10 mouse cellular contexts compared by ENCODE assay signal in the genomic region with DNA sequence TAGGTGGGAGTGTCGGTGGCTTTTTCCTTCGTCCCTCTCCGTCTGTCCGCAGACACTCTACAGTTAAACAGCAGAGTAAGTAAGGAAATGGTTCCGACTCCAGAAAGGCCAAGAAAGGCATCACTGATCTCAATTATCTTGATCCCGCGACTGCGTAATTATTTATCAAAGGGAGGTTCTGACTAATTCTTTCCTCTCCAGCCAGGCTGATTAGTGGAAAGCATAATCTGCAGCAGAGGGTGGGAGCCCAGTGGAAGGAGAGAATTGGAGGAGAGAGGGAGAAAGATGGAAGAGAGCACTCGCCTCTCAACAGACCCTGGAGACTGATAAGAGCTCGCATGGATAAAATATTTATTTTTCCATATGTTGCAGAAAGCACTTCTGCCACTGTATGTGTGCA.
DNase-seq lines count a peak whose midpoint lies in the region; ATAC-seq and TF ChIP-seq lines count a peak whose summit lies in the region.
"Had no signal": no experiment of that assay in that cellular context is flagged by ENCODE, and none has a peak within 500 bp of the region (broad histone marks: within the 10 kb centered on the region; RNA-seq: fewer than 3 reads in every experiment).

No protein-coding gene starts in this region.

- no peak for TF ChIP-seq POLR2A in ES-Bruce4 (IDR thresholded peaks at IDR 0.05; ENCODE audit: insufficient read depth, low read length)

- H3K4me2 ChIP-seq in heart, embryonic 12.5 days, result no peak overlapping the region
- no peak overlapping the region for H3K4me2 ChIP-seq in embryonic facial prominence, embryonic 13.5 days
- H3K4me2 ChIP-seq in hindbrain, embryonic 15.5 days, result no peak overlapping the region

- ATAC-seq in heart, embryonic 12.5 days (ENCODE audit: insufficient number of reproducible peaks, low FRiP score), result no peak
- no peak for ATAC-seq in embryonic facial prominence, embryonic 13.5 days (ENCODE audit: insufficient number of reproducible peaks, insufficient read depth, low FRiP score, low TSS enrichment, low read depth)
- ATAC-seq in hindbrain, embryonic 15.5 days (ENCODE audit: low FRiP score, low read depth), result no peak
- ATAC-seq in activated CD4-positive, CD25-positive, alpha-beta regulatory T cell, adult 4 months, result no peak

- H3K36me3 ChIP-seq in heart, embryonic 12.5 days, result 0 out of 2 replicates have a peak, but pooled peaks cover 2% of the 10 kb centered on the region
- H3K36me3 ChIP-seq in ES-Bruce4 (ENCODE audit: control insufficient read depth, insufficient read depth, low read length, poor library complexity, severe bottlenecking), result no peaks in the 10 kb centered on the region
- H3K36me3 ChIP-seq in embryonic facial prominence, embryonic 13.5 days, result no peaks in the 10 kb centered on the region
- no peaks in the 10 kb centered on the region for H3K36me3 ChIP-seq in hindbrain, embryonic 15.5 days

- H3K27me3 ChIP-seq in heart, embryonic 12.5 days (replicated peaks), result no peaks in the 10 kb centered on the region
- no peaks in the 10 kb centered on the region for H3K27me3 ChIP-seq in ES-Bruce4 (ENCODE audit: control insufficient read depth, insufficient read depth, low read length, poor library complexity, severe bottlenecking)
- no peaks in the 10 kb centered on the region for H3K27me3 ChIP-seq in embryonic facial prominence, embryonic 13.5 days
- no peaks in the 10 kb centered on the region for H3K27me3 ChIP-seq in hindbrain, embryonic 15.5 days

- no peak for TF ChIP-seq EP300 in ES-Bruce4 (IDR thresholded peaks at IDR 0.05; ENCODE audit: insufficient read depth, low read depth, low read length)

- TF ChIP-seq CTCF in ES-Bruce4 (IDR thresholded peaks at IDR 0.05; ENCODE audit: low read depth, low read length), result no peak

- no peak overlapping the region for H3K9ac ChIP-seq in heart, embryonic 12.5 days
- no peak overlapping the region; the same call in 1 of the 2 replicates for H3K9ac ChIP-seq in ES-Bruce4 (ENCODE audit: low read depth, poor library complexity, severe bottlenecking)
- H3K9ac ChIP-seq in embryonic facial prominence, embryonic 13.5 days, result no peak overlapping the region
- no peak overlapping the region for H3K9ac ChIP-seq in hindbrain, embryonic 15.5 days

- DNase-seq in heart, adult 8-10 months (ENCODE audit: low spot score), result no peak
- DNase-seq in spleen, postnatal 36 days (ENCODE audit: low spot score in 2 of 2), result no peak
- DNase-seq in adipocyte (ENCODE audit: low spot score), result no peak
- DNase-seq: gastrocnemius, postnatal 14 days; right cerebral cortex, postnatal 25 days had no signal

- peak overlapping the region; percentile 71 for H3K27ac ChIP-seq in heart, embryonic 12.5 days (ENCODE audit: poor library complexity, severe bottlenecking)
- 0 out of 2 replicates have a peak overlapping the region, but pooled peaks have one; percentile 36 for H3K27ac ChIP-seq in ES-Bruce4 (ENCODE audit: insufficient read depth, low read length)
- peak overlapping the region; percentile 77; the same call in 1 of the 2 replicates for H3K27ac ChIP-seq in embryonic facial prominence, embryonic 13.5 days
- peak overlapping the region; percentile 42 for H3K27ac ChIP-seq in hindbrain, embryonic 15.5 days (replicated peaks)

- H3K9me3 ChIP-seq in heart, embryonic 12.5 days (replicated peaks), result no peaks in the 10 kb centered on the region; the same call in 1 of the 2 replicates
- no peaks in the 10 kb centered on the region for H3K9me3 ChIP-seq in ES-Bruce4 (replicated peaks; ENCODE audit: control insufficient read depth, insufficient read depth, low read length, poor library complexity, severe bottlenecking)
- H3K9me3 ChIP-seq in embryonic facial prominence, embryonic 13.5 days, result no peaks in the 10 kb centered on the region
- no peaks in the 10 kb centered on the region for H3K9me3 ChIP-seq in hindbrain, embryonic 15.5 days

- WGBS in heart, embryonic 12.5 days, result 49% methylated on average over 10 of the region's 10 CpGs
- WGBS in embryonic facial prominence, embryonic 13.5 days, result 35% methylated on average over 10 of the region's 10 CpGs
- WGBS in hindbrain, embryonic 15.5 days, result 57% methylated on average over 10 of the region's 10 CpGs

- H3K4me1 ChIP-seq in heart, embryonic 12.5 days (replicated peaks), result peaks cover 52% of the 10 kb centered on the region
- peaks cover 8% of the 10 kb centered on the region for H3K4me1 ChIP-seq in ES-Bruce4 (ENCODE audit: control insufficient read depth, insufficient read depth, low read length)
- peaks cover 55% of the 10 kb centered on the region for H3K4me1 ChIP-seq in embryonic facial prominence, embryonic 13.5 days
- H3K4me1 ChIP-seq in hindbrain, embryonic 15.5 days (replicated peaks), result peaks cover 31% of the 10 kb centered on the region

- H3K4me3 ChIP-seq in heart, embryonic 12.5 days, result no peak overlapping the region
- no peak overlapping the region for H3K4me3 ChIP-seq in ES-Bruce4 (ENCODE audit: low read depth, low read length)
- no peak overlapping the region for H3K4me3 ChIP-seq in embryonic facial prominence, embryonic 13.5 days
- no peak overlapping the region for H3K4me3 ChIP-seq in hindbrain, embryonic 15.5 days
